Mouse (Mus musculus): ENCODE results near the gene Vwa3b. TPM values are rescaled to one million over a fixed set of nuclear protein-coding genes. Genes with fewer than 3 reads are reported as not detected.

Vwa3b gene
- polyA plus RNA-seq, 1 experiment from 2014 or later, result 1.3 TPM

- WGBS, result 39% methylated on average over 3 of the region's 3 CpGs
- H3K4me2 ChIP-seq (replicated peaks; ENCODE audit: low read depth, low read length), result no peak overlapping the region
- H3K4me3 ChIP-seq (ENCODE audit: low read depth, low read length), result no peak overlapping the region
- H3K36me3 ChIP-seq (ENCODE audit: control insufficient read depth, insufficient read depth, low read length), result no peaks in the 10 kb centered on the region
- H3K9ac ChIP-seq (replicated peaks; ENCODE audit: low read depth, low read length), result no peak overlapping the region
- no peak for ATAC-seq (ENCODE audit: insufficient number of reproducible peaks, insufficient read depth, low FRiP score, low read depth)
- no peaks in the 10 kb centered on the region for H3K9me3 ChIP-seq (ENCODE audit: control insufficient read depth, low read depth, low read length)
- peaks cover 24% of the 10 kb centered on the region for H3K4me1 ChIP-seq (ENCODE audit: control insufficient read depth, insufficient read depth, low read length)
- H3K27ac ChIP-seq (ENCODE audit: low read length), result no peak overlapping the region
- H3K27me3 ChIP-seq (ENCODE audit: control insufficient read depth, insufficient read depth, low read length), result no peaks in the 10 kb centered on the region
Observed at GRCm38 (mm10) chr1:37122798-37123197, 96.4 kb downstream of the Vwa3b start.

DNA sequence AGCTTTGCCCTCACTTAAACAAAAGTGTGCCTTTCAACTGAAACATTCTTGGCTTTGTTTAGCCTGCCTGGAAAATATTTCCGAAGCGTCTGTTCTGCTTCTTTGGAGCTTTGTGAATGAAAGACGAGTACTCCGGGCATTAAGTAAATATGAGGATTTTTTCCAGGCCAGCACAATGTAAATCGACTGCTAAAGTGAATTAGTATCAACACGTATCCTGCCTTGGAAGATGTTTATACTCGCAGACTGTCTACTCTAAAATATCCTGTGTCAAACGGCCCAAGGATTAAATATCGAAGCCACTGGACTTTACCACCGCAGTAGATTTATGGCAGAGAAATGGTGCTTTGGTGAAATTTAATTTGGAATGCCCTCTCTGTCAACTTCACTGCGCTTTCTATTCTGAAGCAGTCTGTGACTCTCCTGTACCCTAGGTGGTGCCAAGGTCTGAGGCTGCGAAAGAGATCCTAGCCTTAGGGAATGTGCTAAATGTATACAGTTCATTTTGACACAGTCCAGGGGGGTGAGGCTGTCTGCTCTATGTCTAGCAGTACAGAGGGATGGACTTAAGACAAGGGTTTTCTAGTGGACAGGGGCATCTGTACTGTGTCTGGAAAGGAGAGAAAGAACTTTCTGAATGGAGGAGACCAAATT lies 98.4 kb downstream of the Vwa3b start:
- H3K9ac ChIP-seq (replicated peaks; ENCODE audit: low read depth, low read length), result no peak overlapping the region
- H3K4me3 ChIP-seq (ENCODE audit: low read depth, low read length), result no peak overlapping the region
- H3K4me2 ChIP-seq (replicated peaks; ENCODE audit: low read depth, low read length), result no peak overlapping the region
- no peaks in the 10 kb centered on the region for H3K9me3 ChIP-seq (ENCODE audit: control insufficient read depth, low read depth, low read length)
- no peaks in the 10 kb centered on the region for H3K36me3 ChIP-seq (ENCODE audit: control insufficient read depth, insufficient read depth, low read length)
- H3K27ac ChIP-seq (ENCODE audit: low read length), result peak overlapping the region; percentile 84
- WGBS, result 21% methylated on average over 12 of the region's 12 CpGs
- H3K27me3 ChIP-seq (ENCODE audit: control insufficient read depth, insufficient read depth, low read length), result no peaks in the 10 kb centered on the region
- H3K4me1 ChIP-seq (ENCODE audit: control insufficient read depth, insufficient read depth, low read length), result peaks cover 24% of the 10 kb centered on the region
- ATAC-seq (ENCODE audit: insufficient number of reproducible peaks, insufficient read depth, low FRiP score, low read depth), result peak; percentile 86

- Histone ChIP-seq H3K4me3 (ENCODE audit: low read depth, low read length) (no peak overlapping the region), H3K9ac (replicated peaks; ENCODE audit: low read depth, low read length) (no peak overlapping the region), H3K27ac (ENCODE audit: low read length) (no peak overlapping the region), H3K4me1 (ENCODE audit: control insufficient read depth, insufficient read depth, low read length) (peaks cover 9% of the 10 kb centered on the region), H3K9me3 (ENCODE audit: control insufficient read depth, low read depth, low read length) (no peaks in the 10 kb centered on the region), H3K4me2 (replicated peaks; ENCODE audit: low read depth, low read length) (no peak overlapping the region), H3K27me3 (ENCODE audit: control insufficient read depth, insufficient read depth, low read length) (no peaks in the 10 kb centered on the region), H3K36me3 (ENCODE audit: control insufficient read depth, insufficient read depth, low read length) (no peaks in the 10 kb centered on the region)
- no peak for ATAC-seq (ENCODE audit: insufficient number of reproducible peaks, insufficient read depth, low FRiP score, low read depth)
- 81% methylated on average over 7 of the region's 8 CpGs for WGBS
Observed at GRCm38 (mm10) chr1:37130012-37130570, 103.7 kb downstream of the Vwa3b start.

- Histone ChIP-seq H3K4me1 (ENCODE audit: control insufficient read depth, insufficient read depth, low read length) (no peaks in the 10 kb centered on the region), H3K27me3 (ENCODE audit: control insufficient read depth, insufficient read depth, low read length) (no peaks in the 10 kb centered on the region), H3K9ac (replicated peaks; ENCODE audit: low read depth, low read length) (no peak overlapping the region), H3K36me3 (ENCODE audit: control insufficient read depth, insufficient read depth, low read length) (no peaks in the 10 kb centered on the region), H3K27ac (ENCODE audit: low read length) (no peak overlapping the region), H3K4me3 (ENCODE audit: low read depth, low read length) (no peak overlapping the region), H3K4me2 (replicated peaks; ENCODE audit: low read depth, low read length) (no peak overlapping the region), H3K9me3 (ENCODE audit: control insufficient read depth, low read depth, low read length) (no peaks in the 10 kb centered on the region)
- no peak for ATAC-seq (ENCODE audit: insufficient number of reproducible peaks, insufficient read depth, low FRiP score, low read depth)
Observed at GRCm38 (mm10) chr1:37131146-37131545, 104.8 kb downstream of the Vwa3b start.

DNA sequence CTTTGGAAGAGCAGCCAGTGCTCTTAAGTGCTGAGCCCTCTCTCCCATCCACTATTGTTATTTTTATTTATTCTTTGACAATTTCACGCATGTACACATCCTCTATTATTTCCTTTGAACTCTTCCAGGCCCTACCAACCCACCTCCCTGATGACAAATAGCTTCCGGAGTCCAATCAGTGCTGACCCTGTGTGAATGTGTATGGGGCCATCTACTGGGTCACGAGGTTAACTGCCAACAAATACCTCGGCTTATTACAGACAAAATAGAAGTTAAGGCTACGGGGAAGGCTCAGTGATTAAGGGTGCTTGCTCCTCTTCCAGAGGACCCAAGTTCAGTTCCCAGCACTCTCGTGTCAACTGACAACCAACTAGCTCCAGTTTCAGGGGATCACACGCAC lies 106.0 kb downstream of the Vwa3b start:
- Histone ChIP-seq H3K27me3 (ENCODE audit: control insufficient read depth, insufficient read depth, low read length) (no peaks in the 10 kb centered on the region), H3K9me3 (ENCODE audit: control insufficient read depth, low read depth, low read length) (no peaks in the 10 kb centered on the region), H3K27ac (ENCODE audit: low read length) (no peak overlapping the region), H3K4me2 (replicated peaks; ENCODE audit: low read depth, low read length) (no peak overlapping the region), H3K4me1 (ENCODE audit: control insufficient read depth, insufficient read depth, low read length) (no peaks in the 10 kb centered on the region), H3K9ac (replicated peaks; ENCODE audit: low read depth, low read length) (no peak overlapping the region), H3K36me3 (ENCODE audit: control insufficient read depth, insufficient read depth, low read length) (no peaks in the 10 kb centered on the region), H3K4me3 (ENCODE audit: low read depth, low read length) (no peak overlapping the region)
- no peak for ATAC-seq (ENCODE audit: insufficient number of reproducible peaks, insufficient read depth, low FRiP score, low read depth)
- WGBS, result 67% methylated on average over 7 of the region's 7 CpGs

- WGBS, result 41% methylated on average over 4 of the region's 4 CpGs
- H3K4me3 ChIP-seq (ENCODE audit: low read depth, low read length), result no peak overlapping the region
- H3K4me1 ChIP-seq (ENCODE audit: control insufficient read depth, insufficient read depth, low read length), result no peaks in the 10 kb centered on the region
- H3K27me3 ChIP-seq (ENCODE audit: control insufficient read depth, insufficient read depth, low read length), result no peaks in the 10 kb centered on the region
- H3K27ac ChIP-seq (ENCODE audit: low read length), result no peak overlapping the region
- H3K9ac ChIP-seq (replicated peaks; ENCODE audit: low read depth, low read length), result no peak overlapping the region
- H3K9me3 ChIP-seq (ENCODE audit: control insufficient read depth, low read depth, low read length), result no peaks in the 10 kb centered on the region
- no peak overlapping the region for H3K4me2 ChIP-seq (replicated peaks; ENCODE audit: low read depth, low read length)
- H3K36me3 ChIP-seq (ENCODE audit: control insufficient read depth, insufficient read depth, low read length), result no peaks in the 10 kb centered on the region
- ATAC-seq (ENCODE audit: insufficient number of reproducible peaks, insufficient read depth, low FRiP score, low read depth), result no peak
Observed at GRCm38 (mm10) chr1:37145966-37146365, 119.6 kb downstream of the Vwa3b start.

- no peaks in the 10 kb centered on the region for H3K27me3 ChIP-seq (ENCODE audit: control insufficient read depth, insufficient read depth, low read length)
- H3K27ac ChIP-seq (ENCODE audit: low read length), result no peak overlapping the region
- H3K4me3 ChIP-seq (ENCODE audit: low read depth, low read length), result no peak overlapping the region
- no peaks in the 10 kb centered on the region for H3K9me3 ChIP-seq (ENCODE audit: control insufficient read depth, low read depth, low read length)
- 92% methylated on average over 7 of the region's 7 CpGs for WGBS
- H3K4me2 ChIP-seq (replicated peaks; ENCODE audit: low read depth, low read length), result no peak overlapping the region
- no peak overlapping the region for H3K9ac ChIP-seq (replicated peaks; ENCODE audit: low read depth, low read length)
- ATAC-seq (ENCODE audit: insufficient number of reproducible peaks, insufficient read depth, low FRiP score, low read depth), result no peak
- H3K4me1 ChIP-seq (ENCODE audit: control insufficient read depth, insufficient read depth, low read length), result no peaks in the 10 kb centered on the region
- no peaks in the 10 kb centered on the region for H3K36me3 ChIP-seq (ENCODE audit: control insufficient read depth, insufficient read depth, low read length)
Observed at GRCm38 (mm10) chr1:37149866-37150265, 123.5 kb downstream of the Vwa3b start.

DNA sequence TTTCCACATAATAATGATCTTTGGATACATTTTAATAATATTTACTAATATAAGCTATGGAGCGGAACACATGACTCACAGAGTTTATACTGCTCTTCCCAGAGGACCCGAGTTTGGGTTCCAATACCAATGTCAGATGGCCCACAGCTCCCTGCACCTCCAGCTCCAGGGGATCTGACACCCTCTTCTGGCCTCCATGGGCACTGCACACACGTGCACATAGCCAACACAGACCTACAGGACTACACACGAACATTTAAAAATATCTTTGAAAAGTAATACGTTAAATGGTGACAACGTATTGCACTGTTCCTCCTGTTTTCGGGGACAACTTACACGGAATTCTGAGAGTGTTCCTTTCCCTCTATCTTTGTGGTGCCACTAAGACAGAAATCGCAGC lies 125.5 kb downstream of the Vwa3b start:
- Histone ChIP-seq H3K4me1 (ENCODE audit: control insufficient read depth, insufficient read depth, low read length) (no peaks in the 10 kb centered on the region), H3K9me3 (ENCODE audit: control insufficient read depth, low read depth, low read length) (no peaks in the 10 kb centered on the region)
- 89% methylated on average over 9 of the region's 9 CpGs for WGBS

GRCm38 (mm10) chr1:37166066-37166465 lies 139.7 kb downstream of the Vwa3b start:
- Histone ChIP-seq H3K27me3 (ENCODE audit: control insufficient read depth, insufficient read depth, low read length) (no peaks in the 10 kb centered on the region), H3K9ac (replicated peaks; ENCODE audit: low read depth, low read length) (no peak overlapping the region), H3K4me3 (ENCODE audit: low read depth, low read length) (no peak overlapping the region), H3K27ac (ENCODE audit: low read length) (no peak overlapping the region), H3K36me3 (ENCODE audit: control insufficient read depth, insufficient read depth, low read length) (no peaks in the 10 kb centered on the region), H3K4me2 (replicated peaks; ENCODE audit: low read depth, low read length) (no peak overlapping the region), H3K9me3 (ENCODE audit: control insufficient read depth, low read depth, low read length) (0 out of 2 replicates have a peak, but pooled peaks cover 3% of the 10 kb centered on the region), H3K4me1 (ENCODE audit: control insufficient read depth, insufficient read depth, low read length) (no peaks in the 10 kb centered on the region; the same call in 1 of the 2 replicates)
- no peak for ATAC-seq (ENCODE audit: insufficient number of reproducible peaks, insufficient read depth, low FRiP score, low read depth)
- 19% methylated on average over 6 of the region's 6 CpGs for WGBS

More for the DNA sequence above, 125.5 kb downstream of the Vwa3b start:
- no peak overlapping the region for H3K4me3 ChIP-seq (ENCODE audit: low read depth, low read length)
- H3K4me2 ChIP-seq (replicated peaks; ENCODE audit: low read depth, low read length), result no peak overlapping the region
- no peak overlapping the region for H3K9ac ChIP-seq (replicated peaks; ENCODE audit: low read depth, low read length)
- no peak for ATAC-seq (ENCODE audit: insufficient number of reproducible peaks, insufficient read depth, low FRiP score, low read depth)
- no peaks in the 10 kb centered on the region for H3K36me3 ChIP-seq (ENCODE audit: control insufficient read depth, insufficient read depth, low read length)
- no peak overlapping the region for H3K27ac ChIP-seq (ENCODE audit: low read length)
- H3K27me3 ChIP-seq (ENCODE audit: control insufficient read depth, insufficient read depth, low read length), result no peaks in the 10 kb centered on the region
